Mouse (Mus musculus) MEL (cell line): ENCODE measurements around the gene 4930442H23Rik.

Experiments used
- CTCF ChIP-seq, 3 experiments: IDR thresholded peaks in 2 of 3; conservative IDR thresholded peaks in 1 of 3; 2 replicates each; pipeline ENCODE4 v1.5.1; 2011 to 2012; ENCODE audit warnings: low read length in 3 of 3, low read depth in 2 of 3, mild to moderate bottlenecking in 2 of 3, improper control_type of control experiment in 1 of 3, inconsistent platforms in 1 of 3, mixed read lengths in 1 of 3, moderate library complexity in 1 of 3; ENCODE audit not compliant: control insufficient read depth in 1 of 3, insufficient read depth in 1 of 3, poor library complexity in 1 of 3, severe bottlenecking in 1 of 3
- E2F4 ChIP-seq: IDR thresholded peaks from 2 replicates; pipeline ENCODE4 v1.6.1; 2011; ENCODE audit warnings: low read depth, low read length, improper control_type of control experiment, borderline replicate concordance
- MAX ChIP-seq: IDR thresholded peaks from 2 replicates; pipeline ENCODE4 v1.6.1; 2011; ENCODE audit warnings: low read length, improper control_type of control experiment
- MYC ChIP-seq: IDR thresholded peaks from 2 replicates; pipeline ENCODE4 v1.6.1; 2011; ENCODE audit warnings: low read depth, mild to moderate bottlenecking, low read length, improper control_type of control experiment, moderate library complexity
- POLR2A ChIP-seq, 2 experiments: IDR thresholded peaks; 2 replicates each; pipeline ENCODE4 v1.6.1; 2011 to 2012; ENCODE audit warnings: low read length in 2 of 2, mild to moderate bottlenecking in 2 of 2, control low read depth in 1 of 2, improper control_type of control experiment in 1 of 2, low read depth in 1 of 2, moderate library complexity in 1 of 2; ENCODE audit not compliant: control insufficient read depth in 1 of 2, insufficient read depth in 1 of 2, poor library complexity in 1 of 2
- TAL1 ChIP-seq: IDR thresholded peaks from 2 replicates; pipeline ENCODE4 v1.6.1; 2012; ENCODE audit warnings: mild to moderate bottlenecking, inconsistent platforms, low read length, moderate library complexity, mixed read lengths

- TF ChIP-seq CTCF (IDR thresholded peaks at IDR 0.05 in 2 of 3, conservative IDR thresholded peaks at IDR 0.05 in 1 of 3; ENCODE audit: control insufficient read depth in 1 of 3, insufficient read depth in 1 of 3, low read depth in 2 of 3, low read length in 3 of 3, poor library complexity in 1 of 3, severe bottlenecking in 1 of 3) (no peak), E2F4 (no peak), MYC (no peak), POLR2A (IDR thresholded peaks at IDR 0.05; ENCODE audit: control insufficient read depth in 1 of 2, insufficient read depth in 1 of 2, low read depth in 1 of 2, low read length in 2 of 2, poor library complexity in 1 of 2) (no peak; a peak in 1 of 4 replicates), TAL1 (no peak), MAX (no peak)
Measured at GRCm38 (mm10) chr10:81154313-81154712, 29.3 kb downstream of the 4930442H23Rik start.
